Mouse (Mus musculus): Measurements from ENCODE around the gene Gripap1.
"Not testable (repeated sequence)": the region's sequence is repeated elsewhere in the genome, so short reads cannot be mapped to it uniquely, and the experiment has no call there.

The Gripap1 gene

DNA sequence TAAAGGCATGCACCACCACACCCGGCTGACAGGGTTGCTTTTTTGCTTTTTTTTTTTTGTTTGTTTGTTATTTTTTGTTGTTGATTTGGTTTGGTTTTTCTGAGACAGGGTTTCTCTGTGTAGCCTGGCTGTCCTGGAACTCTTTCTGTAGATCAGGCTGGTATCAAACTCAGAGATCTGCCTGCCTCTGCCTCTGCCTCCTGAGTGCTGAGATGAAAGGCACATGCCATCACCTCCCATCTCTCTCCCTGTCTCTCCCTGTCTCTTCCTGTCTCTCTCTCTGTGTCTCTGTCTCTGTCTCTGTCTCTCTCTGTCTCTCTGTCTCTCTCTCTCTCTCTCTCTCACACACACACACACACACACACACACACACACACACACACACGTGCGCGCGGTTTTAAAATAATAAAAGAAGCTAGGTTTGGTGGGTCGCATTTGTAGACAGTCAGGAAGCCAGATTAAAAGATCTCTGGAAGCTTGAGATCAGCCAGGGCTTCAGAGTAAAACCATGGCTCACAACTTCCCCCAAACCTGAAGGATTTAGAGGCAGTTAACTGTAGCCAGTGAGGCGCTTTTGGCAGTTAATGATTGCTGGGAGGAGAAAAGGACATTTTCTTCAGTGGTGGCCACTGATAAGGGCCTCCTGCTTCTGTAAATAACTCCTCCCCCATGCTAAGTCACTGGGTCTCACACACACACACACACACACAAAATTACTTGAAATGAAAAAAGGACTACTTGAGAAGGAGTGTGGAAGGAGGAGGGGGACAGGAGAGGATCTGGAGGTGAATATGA lies 10.9 kb upstream of the Gripap1 start:
- DNase-seq (ENCODE audit: low spot score): no peak

GRCm38 (mm10) chrX:7779294-7779693 lies 10.3 kb upstream of the Gripap1 start:
- no peak for DNase-seq (ENCODE audit: low spot score)

- no peak for DNase-seq (ENCODE audit: low spot score)
Measured at GRCm38 (mm10) chrX:7782603-7783092, 6.9 kb upstream of the Gripap1 start.

- DNase-seq (ENCODE audit: low spot score): no peak
Measured at GRCm38 (mm10) chrX:7790309-7790708, 744 bp downstream of the Gripap1 start.

- no peak for DNase-seq (ENCODE audit: low spot score)
Measured at GRCm38 (mm10) chrX:7793361-7793760, 3.8 kb downstream of the Gripap1 start.

- peak; percentile 27 for DNase-seq (ENCODE audit: low spot score)
Measured at GRCm38 (mm10) chrX:7795016-7795415, 5.5 kb downstream of the Gripap1 start.

- DNase-seq (ENCODE audit: low spot score): no peak
Measured at GRCm38 (mm10) chrX:7797327-7797726, 7.8 kb downstream of the Gripap1 start.

DNA sequence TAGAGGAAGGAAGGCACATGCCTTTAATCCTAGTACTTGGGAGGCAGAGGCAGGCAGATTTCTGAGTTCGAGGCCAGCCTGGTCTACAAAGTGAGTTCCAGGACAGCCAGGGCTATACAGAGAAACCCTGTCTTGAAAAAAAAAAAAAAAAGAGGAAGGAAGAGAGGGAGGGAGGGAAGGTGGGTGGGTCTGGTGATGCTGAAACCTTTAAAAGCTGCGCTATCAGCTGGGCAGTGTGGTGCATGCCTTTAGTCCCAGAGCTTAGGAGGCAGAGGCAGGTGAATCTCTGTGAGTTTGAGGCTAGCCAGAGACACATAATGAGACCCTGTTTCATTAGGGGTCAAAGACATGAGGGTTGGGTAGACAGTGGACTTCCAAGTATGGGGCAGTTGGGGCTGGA lies 12.6 kb downstream of the Gripap1 start:
- DNase-seq (ENCODE audit: low spot score): not testable (repeated sequence)

DNA sequence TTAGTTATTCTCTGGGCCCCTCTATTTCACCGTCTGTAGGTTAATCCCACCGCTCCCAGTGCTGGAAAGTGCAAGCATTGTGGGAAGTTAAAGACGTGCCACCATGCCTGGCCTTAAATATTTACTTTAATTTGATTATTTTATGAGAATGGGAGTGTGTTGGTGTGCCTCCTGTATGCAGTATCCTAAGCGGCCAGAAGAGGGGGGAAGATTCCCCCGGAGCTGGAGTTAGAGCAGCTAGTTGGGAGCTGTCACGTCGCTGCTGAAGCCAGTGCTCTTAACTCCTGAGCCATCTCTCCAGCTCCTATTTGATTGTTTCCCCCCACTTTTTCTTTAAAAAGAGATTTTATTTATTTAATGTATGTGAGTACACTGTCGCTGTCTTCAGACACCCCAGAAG lies 25.5 kb downstream of the Gripap1 start:
- DNase-seq (ENCODE audit: low spot score): peak; percentile 13

DNA sequence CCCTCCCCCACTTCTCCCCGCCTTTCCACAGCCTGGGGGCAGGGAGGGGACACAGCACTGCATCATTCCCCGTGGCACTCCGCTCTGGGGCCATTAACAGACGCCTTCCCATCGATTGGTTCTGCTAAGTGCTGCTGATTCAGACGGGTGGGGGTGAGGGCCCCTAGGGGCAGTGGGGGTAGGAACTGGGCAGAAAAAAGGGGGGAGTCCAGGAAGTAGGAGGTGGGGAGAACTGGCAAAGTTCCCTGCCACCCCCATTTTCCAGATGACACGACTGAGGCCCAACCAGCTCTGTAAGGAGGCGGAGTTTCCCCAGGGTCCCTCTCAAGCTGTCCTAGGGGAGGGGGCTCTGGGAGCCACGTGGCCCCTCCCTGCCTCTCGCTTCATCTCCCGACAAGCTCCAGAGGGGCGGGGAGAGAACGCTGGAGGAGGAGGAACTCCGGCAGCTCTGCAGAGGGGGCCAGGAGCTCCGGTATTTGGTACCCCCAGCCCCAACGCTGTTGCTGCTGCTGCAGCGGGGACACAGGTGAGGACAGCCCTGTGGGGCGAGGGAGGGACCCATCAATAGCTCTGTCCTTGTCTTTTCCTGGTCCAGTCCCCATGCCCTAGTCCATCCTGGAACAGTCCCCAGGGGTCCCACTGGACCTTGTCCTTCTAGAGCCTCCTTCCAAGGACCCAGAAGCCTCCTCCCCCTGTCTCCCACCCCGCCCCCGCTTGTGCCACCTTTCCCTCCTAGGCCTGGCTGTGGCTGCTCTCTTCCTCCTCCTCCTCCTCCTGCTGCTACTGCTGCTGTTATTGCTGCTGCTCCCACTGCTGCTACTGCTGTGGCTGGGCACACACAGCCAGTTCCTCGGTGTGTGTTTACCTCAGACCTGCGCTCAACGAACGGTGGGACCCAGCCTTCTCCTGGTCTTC lies 32.6 kb downstream of the Gripap1 start, which contains the start of gene Kcnd1:
Kcnd1 (plus strand) TSS at position 425 of the 915 bp plus-strand sequence.
- no peak for DNase-seq (ENCODE audit: low spot score)

DNA sequence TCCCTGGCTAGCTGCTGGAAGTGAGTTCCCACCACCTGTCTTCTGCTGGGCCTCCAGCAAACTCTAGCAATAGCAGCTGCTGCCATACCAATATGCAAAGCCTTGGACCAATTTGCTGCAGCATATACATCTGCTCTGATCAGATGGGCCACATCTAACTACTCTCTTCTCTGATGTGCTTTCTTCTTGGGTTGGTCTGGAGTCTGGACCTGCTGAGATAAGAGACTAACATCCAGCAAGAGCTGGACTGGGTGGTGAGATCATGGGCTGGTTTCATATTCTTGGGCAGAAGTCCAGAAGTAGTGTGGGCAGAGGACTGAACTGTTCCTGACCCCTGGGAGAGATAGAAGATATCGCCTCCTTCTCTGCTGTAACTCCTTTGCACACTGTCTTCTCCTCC lies 47.6 kb downstream of the Gripap1 start:
- no peak for DNase-seq (ENCODE audit: low spot score)

GRCm38 (mm10) chrX:7840842-7841162 lies 51.2 kb downstream of the Gripap1 start:
- DNase-seq (ENCODE audit: low spot score): no peak

- DNase-seq (ENCODE audit: low spot score): peak; percentile 76
Measured at GRCm38 (mm10) chrX:7841163-7842162, 51.9 kb downstream of the Gripap1 start, which contains the start of gene Otud5. Gene Otud5, plus strand, starts transcription at chrX:7841364.

DNA sequence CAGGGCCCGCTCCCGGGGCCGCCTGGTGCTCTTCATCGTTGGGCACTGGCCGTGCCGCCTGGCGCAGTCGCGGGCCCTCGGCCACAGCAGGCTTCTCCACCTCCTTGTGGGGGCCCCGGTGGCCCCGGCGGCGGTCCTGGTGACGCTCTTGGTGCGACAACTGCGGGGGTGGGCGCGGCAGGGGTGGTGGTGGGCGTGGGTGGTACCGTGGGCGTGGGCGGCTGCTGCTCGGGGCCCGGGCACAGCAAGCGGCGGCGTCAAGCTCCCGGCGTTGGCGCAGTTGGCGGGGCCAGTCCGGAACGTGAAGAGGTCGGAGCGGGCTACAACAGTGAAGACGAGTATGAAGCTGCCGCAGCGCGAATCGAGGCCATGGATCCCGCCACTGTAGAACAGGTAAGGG lies 52.8 kb downstream of the Gripap1 start:
- no peak for DNase-seq (ENCODE audit: low spot score)

- DNase-seq (ENCODE audit: low spot score): no peak
Measured at GRCm38 (mm10) chrX:7847845-7848244, 58.3 kb downstream of the Gripap1 start.

DNA sequence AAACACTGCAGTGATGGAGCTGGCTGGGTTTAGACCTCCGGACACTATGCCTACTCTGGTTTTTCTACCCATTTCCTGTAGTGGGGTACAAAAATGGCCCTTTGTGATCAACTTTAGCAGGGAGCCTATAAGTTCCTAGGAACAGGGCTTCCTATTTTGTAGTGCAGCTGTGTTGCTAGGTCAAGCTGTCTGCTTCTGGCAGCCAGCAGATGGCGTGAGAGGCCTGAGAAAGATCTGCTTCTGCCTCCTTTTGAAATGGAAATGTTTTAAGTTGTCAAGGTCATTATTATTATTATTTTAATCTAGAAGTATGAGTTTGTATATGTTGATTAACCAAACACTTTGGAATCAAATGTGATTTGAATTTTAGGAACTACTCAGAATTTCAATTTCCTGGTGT lies 65.0 kb downstream of the Gripap1 start:
- no peak for DNase-seq (ENCODE audit: low spot score)

DNA sequence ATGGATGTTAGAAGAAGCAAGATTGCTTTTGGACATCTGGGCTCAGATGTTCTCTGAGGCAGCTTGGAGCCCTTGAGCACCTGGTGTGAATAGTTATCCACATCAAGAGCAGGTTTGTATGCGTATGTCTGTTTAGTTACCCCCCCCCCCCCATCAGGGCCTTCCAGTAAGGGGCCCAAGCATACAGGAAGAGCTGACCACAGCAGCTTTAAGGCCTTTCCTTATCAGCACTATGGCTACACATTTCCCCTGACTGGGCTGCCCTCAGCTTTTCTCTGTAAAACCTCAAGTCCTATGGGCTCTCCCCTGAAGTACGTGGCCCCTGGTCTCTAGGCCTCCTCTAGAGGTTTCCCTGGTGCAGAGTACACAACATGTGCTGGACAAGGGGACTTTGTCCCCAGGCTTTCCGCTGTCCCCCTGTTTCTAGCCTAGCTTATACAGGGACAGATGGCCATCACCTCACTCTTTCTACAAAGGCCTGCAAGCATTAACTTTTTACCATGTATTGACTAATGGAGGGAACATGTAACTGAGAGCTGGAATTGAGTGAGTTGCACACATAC lies 69.7 kb downstream of the Gripap1 start:
- DNase-seq (ENCODE audit: low spot score): no peak

- no peak for DNase-seq (ENCODE audit: low spot score)
Measured at GRCm38 (mm10) chrX:7863181-7863580, 73.6 kb downstream of the Gripap1 start.

GRCm38 (mm10) chrX:7864551-7864950 lies 75.0 kb downstream of the Gripap1 start:
- no peak for DNase-seq (ENCODE audit: low spot score)

DNA sequence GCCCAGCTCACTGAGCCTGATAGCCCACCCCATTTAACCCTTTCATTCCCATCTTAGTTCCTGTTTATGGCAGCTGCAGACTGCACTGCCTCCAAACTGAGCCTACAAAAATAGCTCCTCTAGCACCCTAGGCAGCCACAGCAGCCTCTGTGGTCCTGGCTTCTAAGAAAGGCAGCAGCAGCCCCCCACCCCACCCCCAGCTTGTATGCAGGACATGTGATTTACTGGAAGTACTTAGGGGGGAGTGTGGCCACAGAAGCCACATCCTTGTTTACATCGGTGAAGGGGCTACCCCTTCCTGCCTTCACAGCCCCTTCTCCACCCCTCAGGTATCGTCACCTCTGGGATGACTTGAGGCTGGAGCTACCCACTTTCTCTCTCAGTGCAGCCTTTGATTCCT lies 75.8 kb downstream of the Gripap1 start:
- DNase-seq (ENCODE audit: low spot score): no peak

DNA sequence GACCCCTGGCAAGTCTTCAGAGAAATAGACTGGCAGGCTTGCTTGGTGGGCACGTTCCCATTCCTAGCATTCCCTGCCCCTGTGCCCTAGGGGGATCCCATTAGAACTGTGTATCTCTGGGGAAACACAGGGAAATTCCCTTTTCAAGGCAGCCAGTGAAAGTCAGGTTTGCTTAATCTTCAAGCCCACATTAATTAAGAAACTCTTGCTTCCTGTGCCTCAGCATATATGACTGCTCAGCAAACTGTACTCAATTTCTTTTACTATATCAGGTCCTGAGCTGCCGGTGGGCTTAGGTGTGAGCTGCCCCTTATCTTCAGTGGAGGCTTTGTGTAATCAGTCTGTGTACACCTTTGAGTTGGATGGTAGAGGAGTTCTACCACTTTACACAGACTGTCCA lies 76.2 kb downstream of the Gripap1 start:
- no peak for DNase-seq (ENCODE audit: low spot score)

Measured in ovary, postnatal 14 days (tissue).